Mouse (Mus musculus): ENCODE data around the gene Epo.
A peak's percentile ranks its signal among the peaks of the same experiment; 100 is the strongest.

Gene Epo

DNA sequence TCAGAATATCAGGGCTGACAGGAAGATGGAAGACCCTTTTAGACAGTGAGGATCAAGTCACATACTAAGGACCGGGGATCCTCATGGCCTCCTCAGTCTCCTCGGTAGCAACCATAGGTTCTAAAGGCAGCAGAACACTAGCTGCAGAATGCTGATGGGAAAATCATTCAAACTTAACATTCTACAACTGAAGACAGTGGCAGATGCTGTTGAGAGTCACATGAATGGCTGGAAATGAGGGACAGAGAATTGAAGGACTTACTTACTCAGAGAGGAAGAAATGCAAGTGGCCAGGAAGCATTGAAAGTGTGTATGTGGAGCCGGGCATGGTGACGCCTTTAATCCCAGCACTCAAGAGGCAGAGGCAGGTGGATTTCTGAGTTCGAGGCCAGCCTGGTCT, 56.1 kb downstream of the Epo start, which contains the start of gene Zan:
Gene Zan (minus strand): TSS at position 101 of the 400 bp plus-strand sequence.
- no peak for DNase-seq (ENCODE audit: low spot score)

DNA sequence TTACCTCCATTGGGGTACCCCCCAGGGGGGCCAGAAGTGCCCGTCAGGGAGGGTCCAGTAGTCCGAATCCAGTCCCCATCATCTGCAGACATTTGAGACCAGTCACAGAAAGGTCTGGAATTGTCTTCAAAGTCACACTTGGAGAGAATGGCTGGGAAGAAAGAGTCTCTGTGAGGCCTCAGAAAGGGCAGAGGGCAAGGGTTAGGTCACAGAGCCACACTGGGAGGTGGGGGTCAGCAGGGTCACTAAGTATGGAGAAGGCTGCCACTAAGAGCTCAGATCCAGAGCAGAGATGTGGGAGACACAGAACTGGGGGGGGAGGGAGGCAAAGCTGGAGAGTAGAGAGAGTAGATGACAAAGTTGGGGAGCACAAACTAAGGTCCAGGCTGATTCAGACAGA, 58.7 kb downstream of the Epo start:
- DNase-seq (ENCODE audit: low spot score): no peak

DNA sequence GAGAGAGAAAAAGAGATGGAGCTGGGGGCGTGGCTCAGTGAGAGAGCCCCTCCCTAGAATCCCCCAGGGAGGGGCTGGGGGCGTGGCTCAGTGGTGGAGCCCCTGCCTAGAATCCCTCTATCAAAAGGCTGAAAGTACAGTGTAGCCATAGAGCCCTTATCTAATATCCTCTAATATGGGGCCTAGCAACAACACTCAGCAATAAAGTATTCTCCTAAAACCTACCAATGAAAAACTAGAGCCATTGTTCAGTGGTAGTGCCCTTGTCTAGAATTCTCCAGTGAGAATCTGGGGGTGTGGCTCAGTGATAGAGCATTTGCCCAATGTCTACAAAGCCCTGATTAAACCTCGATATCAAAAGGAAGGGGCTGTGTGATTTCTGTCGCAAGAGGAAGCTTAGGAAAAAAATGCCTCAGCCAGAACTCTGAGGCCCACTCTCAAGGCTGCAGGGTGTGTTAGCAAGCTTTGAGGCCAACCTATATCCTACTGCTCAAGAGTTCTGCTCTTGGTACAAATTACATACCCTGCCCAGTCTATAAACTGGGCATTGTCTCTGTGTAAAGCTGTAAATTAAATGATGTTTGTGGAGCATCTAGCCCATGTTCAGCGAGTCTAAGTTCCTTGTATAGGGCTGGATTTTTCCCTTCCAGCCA, 60.7 kb downstream of the Epo start:
- DNase-seq (ENCODE audit: low spot score): no peak

- DNase-seq (ENCODE audit: low spot score): no peak
Measured at GRCm38 (mm10) chr5:137466946-137467345, 66.1 kb downstream of the Epo start.

GRCm38 (mm10) chr5:137465049-137465448, 68.0 kb downstream of the Epo start:
- no peak for DNase-seq (ENCODE audit: low spot score)

DNA sequence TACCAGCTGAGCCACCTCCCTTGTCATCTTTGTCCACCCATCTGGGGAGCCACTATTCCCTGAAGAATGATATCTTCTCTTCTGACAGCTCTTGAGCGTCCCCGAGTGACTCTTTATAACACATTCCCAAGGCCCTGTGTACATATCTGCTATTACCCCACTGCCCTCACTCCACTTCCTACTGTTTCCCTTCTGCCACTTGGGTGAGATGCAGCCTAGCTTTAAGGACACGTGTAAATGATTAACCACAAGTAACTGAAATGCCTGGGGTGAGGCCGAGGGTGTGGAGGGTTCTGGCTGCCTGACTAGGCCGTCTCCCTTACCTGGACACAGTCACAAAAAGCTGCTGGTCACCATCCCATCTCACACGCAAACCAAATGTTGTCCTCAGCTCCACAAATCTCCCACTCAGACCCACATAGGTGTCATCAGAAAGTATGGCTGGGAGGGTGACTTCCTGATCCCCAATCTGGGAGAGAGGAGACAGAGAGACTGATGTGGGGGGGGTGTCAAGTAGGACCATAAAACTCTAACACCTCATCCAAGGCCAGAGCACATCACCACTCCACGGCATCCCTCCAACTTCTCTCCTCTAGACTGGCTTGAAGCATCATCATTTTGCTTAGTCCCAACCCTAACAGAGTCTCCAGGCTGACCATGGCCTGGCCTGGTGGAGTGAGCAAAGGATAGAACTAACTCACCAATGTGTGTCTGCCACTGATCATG, 77.0 kb downstream of the Epo start:
- DNase-seq (ENCODE audit: low spot score): no peak

DNA sequence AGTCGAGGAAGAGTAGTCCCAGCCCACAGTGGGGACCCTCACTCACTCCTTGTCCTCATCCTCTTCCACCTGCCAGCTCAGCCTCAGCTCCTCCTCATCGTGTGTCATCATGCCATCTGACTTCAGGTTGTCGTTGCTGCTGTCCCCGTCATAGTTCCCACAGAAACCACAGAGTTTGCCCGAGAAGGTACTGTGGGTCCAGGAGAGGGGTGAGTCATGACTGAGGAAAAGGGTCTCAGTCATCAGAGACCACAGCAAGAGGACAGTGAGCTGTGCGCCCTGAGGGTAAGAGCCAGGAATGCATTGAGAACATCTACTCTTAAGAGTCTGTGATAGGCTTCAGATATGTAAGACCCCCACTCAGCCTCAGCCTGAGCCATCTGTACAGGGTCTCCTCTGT, 77.8 kb downstream of the Epo start:
- DNase-seq (ENCODE audit: low spot score): no peak

DNA sequence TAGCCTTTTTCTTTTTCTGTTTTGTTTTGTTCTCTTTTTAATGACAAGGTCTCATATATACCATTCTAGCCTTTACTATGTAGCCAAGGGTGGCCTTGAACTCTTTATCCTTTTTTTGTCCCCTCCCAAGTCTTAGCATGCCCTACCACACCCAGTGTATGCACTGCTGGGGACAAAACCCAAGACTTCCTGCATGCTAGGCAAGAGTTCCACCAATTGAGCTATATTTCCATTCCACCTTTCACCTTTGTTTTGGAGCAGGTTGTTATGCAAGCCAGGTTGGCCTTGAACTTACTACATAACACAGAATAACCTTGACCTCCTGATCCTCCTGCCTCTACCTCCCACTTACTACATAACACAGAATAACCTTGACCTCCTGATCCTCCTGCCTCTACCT, 87.5 kb downstream of the Epo start:
- DNase-seq (ENCODE audit: low spot score): no peak

DNA sequence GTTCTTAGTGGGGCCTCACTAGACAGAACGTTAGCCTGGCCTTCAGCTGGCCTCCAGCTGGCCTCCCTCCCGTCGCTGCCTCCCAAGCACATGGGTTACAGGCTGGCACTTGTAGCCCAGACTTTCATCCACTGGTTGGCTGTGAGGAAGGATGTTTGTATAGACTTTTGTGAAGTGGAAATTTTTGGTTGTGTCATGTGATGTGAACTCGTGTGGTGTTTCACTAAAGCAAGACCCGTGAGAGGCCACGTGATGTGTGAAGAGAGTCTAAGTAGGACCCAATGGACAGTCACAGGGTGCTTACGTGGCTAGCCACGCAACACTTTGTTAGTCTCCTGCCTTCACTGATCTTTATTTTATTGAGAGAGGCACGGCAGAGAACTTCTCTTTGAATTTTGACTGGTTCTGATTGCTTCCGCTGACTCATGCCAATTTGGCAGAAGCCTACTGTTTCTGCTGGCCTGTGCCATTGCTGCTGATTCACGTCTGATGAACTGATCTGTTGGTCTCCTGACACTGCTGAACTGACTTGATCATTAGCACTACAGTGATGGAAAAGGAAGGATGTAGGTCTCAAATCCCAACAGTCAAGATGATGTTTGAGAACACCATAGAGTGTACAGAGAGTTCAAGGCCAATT, 92.7 kb downstream of the Epo start:
- DNase-seq (ENCODE audit: low spot score): peak; percentile 68

- no peak for DNase-seq (ENCODE audit: low spot score)
Measured at GRCm38 (mm10) chr5:137433889-137434288, 99.2 kb downstream of the Epo start.

All from MN1 (cell line).